Mouse (Mus musculus): ENCODE measurements at regions not wholly inside any gene's neighbourhood (a gene's known extent, or its start where the extent isn't known, plus 50 kb on each side); places are given as distances from the start of the nearest gene placed in this dataset.
A peak's percentile ranks its signal among the peaks of the same experiment; 100 is the strongest.

DNA sequence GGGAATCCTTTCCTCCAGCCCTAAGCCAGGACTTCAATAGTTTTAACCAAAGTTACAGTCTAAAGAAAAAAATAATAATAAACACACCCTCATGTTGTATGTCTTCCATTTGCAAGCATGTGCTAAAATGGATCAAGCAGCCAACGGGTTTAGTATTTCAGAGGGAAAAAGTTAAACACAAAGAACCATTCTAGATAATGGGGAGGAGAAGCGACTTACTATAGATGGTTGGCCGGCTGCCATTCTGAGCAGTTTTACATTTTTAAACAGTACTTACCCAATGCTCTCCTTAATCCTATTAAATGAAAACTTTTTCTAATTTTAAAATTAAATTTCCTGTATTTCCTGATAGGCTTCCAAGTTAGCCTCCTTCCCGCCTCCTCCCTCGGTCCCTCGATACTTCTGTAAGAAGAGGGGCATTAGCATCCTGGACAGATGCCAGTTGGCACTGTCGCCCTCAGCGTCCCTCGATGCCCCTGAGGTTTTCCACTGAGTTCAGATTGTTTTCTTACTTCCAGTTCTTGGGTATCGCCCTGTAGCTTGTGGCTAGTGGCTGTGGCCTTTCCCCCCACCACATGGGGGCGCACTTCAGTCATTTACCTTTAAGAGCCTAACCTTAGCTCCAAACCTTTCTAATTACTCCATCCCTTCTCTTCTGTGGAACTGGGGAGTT lies 2188.2 kb upstream of the Gm7489 start:
- no peak for DNase-seq (ENCODE audit: low spot score)
- no peak overlapping the region for H3K27ac ChIP-seq
- no peak overlapping the region for H3K4me2 ChIP-seq (ENCODE audit: low read length)

DNA sequence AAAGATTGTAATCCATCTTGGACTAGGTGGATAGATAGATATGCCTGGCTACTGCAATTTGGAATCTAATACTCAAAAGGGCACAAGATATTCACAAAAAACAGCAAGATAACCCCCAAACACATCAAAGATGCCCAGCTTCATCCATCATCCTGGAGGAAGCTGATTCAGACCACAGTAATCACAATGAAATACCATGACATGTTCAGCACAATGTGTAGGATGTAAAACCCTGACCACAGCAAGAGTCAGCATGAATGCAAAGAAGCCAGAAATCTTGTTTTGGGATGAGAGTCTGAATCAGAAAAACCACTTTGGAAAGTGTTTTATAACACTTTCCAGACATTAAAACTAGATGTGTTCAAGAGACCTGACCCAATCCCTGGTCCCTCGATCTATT lies 2180.5 kb upstream of the Gm7489 start:
- WGBS, result 88% methylated on average over 1 of the region's 1 CpGs
- TF ChIP-seq CTCF (IDR thresholded peaks at IDR 0.05; ENCODE audit: low read depth), result no peak

More for the DNA sequence above, 2188.2 kb upstream of the Gm7489 start:
- Histone ChIP-seq H3K36me3 (ENCODE audit: insufficient read depth, low read length) (no peaks in the 10 kb centered on the region), H3K9me3 (replicated peaks; ENCODE audit: low read length) (no peaks in the 10 kb centered on the region), H3K4me1 (replicated peaks; ENCODE audit: insufficient read depth, low read length) (no peaks in the 10 kb centered on the region), H3K9ac (ENCODE audit: low read depth, low read length) (no peak overlapping the region), H3K4me3 (replicated peaks; ENCODE audit: low read depth, low read length) (no peak overlapping the region), H3K27me3 (ENCODE audit: insufficient read depth, low read length) (no peaks in the 10 kb centered on the region)
- no peak for ATAC-seq (replicated peaks; ENCODE audit: low FRiP score, low read depth)
- TF ChIP-seq CTCF (IDR thresholded peaks at IDR 0.05; ENCODE audit: low read depth), result peak; percentile 53
- WGBS, result 60% methylated on average over 11 of the region's 11 CpGs

DNA sequence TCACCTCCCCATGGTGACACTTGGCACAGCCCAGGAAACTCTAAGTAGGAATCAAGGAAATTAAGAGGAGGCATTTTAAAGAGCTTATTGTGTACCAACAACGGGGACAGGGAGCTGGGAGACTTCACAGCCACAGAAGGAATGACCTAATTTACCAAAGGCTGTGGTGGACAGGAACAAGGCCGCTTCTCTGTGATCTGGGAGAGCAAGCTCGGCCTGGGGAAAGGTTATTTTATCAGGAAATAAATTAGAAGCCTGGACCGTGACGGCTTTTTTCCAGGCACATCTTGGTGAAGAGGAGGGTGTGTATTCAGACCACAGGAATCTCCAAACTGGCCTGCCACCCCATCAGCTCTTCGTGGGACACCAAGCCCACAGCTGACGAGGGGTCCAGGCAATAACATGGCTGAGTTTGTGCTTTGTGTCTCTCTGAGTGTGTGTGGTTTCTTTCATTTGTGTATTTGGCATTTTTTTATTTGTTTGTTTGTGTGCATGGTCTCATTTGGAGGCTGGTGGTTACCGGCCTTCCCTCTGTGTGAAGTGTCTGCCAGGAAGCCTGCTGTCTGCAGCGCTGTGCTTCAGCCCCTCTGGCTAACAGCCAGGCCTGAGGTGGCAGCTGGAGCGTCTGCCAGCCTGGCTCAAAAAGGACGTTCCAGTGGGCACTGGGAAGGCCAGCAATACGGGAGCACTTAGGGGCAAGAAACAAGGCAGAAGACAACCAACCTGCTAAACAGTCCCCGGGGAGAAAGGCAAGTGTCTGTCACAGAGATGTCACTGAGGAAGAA lies 2174.6 kb upstream of the Gm7489 start:
- no peak overlapping the region for H3K9ac ChIP-seq (ENCODE audit: low read depth, low read length)
- 32% methylated on average over 13 of the region's 13 CpGs for WGBS
- no peak for TF ChIP-seq CTCF (IDR thresholded peaks at IDR 0.05; ENCODE audit: low read depth)

More for the DNA sequence above, 2180.5 kb upstream of the Gm7489 start:
- Histone ChIP-seq H3K27me3 (ENCODE audit: insufficient read depth, low read length) (no peaks in the 10 kb centered on the region), H3K36me3 (ENCODE audit: insufficient read depth, low read length) (no peaks in the 10 kb centered on the region), H3K4me2 (ENCODE audit: low read length) (no peak overlapping the region), H3K9ac (ENCODE audit: low read depth, low read length) (no peak overlapping the region), H3K27ac (no peak overlapping the region), H3K4me1 (replicated peaks; ENCODE audit: insufficient read depth, low read length) (no peaks in the 10 kb centered on the region), H3K4me3 (replicated peaks; ENCODE audit: low read depth, low read length) (no peak overlapping the region), H3K9me3 (replicated peaks; ENCODE audit: low read length) (no peaks in the 10 kb centered on the region)
- DNase-seq (ENCODE audit: low spot score) (no peak), ATAC-seq (replicated peaks; ENCODE audit: low FRiP score, low read depth) (no peak)

DNA sequence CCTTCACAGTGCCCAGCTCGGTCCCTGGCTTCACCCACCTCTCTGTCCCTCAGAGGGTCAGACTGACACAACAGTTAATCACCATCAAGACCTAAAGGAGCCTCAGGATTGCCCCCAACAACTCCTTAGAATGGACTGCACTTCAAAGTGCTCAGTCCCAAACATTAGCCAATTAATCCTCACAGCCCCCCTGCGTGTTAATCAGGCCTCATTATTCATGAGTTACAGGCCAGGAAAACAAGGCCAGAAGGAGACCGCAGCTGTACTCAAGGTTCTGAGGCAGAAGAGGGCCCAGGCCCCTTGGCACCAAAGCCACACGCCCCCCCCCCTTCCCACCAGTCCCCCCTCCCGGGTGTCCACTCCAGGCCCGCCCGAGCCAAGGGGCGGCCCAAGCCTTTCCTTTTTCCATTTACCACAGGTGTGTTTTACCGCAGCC lies 2163.8 kb upstream of the Gm7489 start:
- no peak overlapping the region for H3K4me3 ChIP-seq (replicated peaks; ENCODE audit: low read depth, low read length)
- H3K4me2 ChIP-seq (ENCODE audit: low read length), result no peak overlapping the region
- H3K9me3 ChIP-seq (replicated peaks; ENCODE audit: low read length), result no peaks in the 10 kb centered on the region
- H3K9ac ChIP-seq (ENCODE audit: low read depth, low read length), result no peak overlapping the region
- 22% methylated on average over 9 of the region's 9 CpGs for WGBS
- H3K4me1 ChIP-seq (replicated peaks; ENCODE audit: insufficient read depth, low read length), result no peaks in the 10 kb centered on the region
- no peak for DNase-seq (ENCODE audit: low spot score)
- no peaks in the 10 kb centered on the region for H3K27me3 ChIP-seq (ENCODE audit: insufficient read depth, low read length)
- no peaks in the 10 kb centered on the region for H3K36me3 ChIP-seq (ENCODE audit: insufficient read depth, low read length)
- H3K27ac ChIP-seq, result no peak overlapping the region
- no peak for TF ChIP-seq CTCF (IDR thresholded peaks at IDR 0.05; ENCODE audit: low read depth)
- ATAC-seq (replicated peaks; ENCODE audit: low FRiP score, low read depth), result no peak

More for the DNA sequence above, 2174.6 kb upstream of the Gm7489 start:
- Histone ChIP-seq H3K27me3 (ENCODE audit: insufficient read depth, low read length) (no peaks in the 10 kb centered on the region), H3K4me1 (replicated peaks; ENCODE audit: insufficient read depth, low read length) (no peaks in the 10 kb centered on the region), H3K9me3 (replicated peaks; ENCODE audit: low read length) (no peaks in the 10 kb centered on the region), H3K27ac (no peak overlapping the region), H3K36me3 (ENCODE audit: insufficient read depth, low read length) (no peaks in the 10 kb centered on the region), H3K4me3 (replicated peaks; ENCODE audit: low read depth, low read length) (no peak overlapping the region), H3K4me2 (ENCODE audit: low read length) (no peak overlapping the region)
- no peak for DNase-seq (ENCODE audit: low spot score)
- ATAC-seq (replicated peaks; ENCODE audit: low FRiP score, low read depth), result no peak

DNA sequence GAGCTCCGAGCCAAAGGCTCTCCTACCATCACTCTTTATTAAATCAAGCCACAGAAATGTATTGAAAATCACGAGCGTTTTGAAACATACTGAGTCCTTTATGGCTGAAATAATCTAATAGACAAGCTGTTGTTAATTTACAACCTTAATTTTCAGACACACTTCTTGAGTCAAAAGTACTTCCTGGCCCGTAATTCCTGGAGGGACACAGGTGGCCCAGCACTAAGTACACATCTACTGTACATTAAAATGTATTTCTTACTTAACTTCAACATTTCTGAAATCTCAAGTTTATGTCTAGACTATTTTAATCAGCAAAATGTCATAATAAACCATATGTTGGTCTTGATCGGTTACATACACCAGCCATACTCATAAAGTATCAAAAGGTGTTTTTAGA lies 2163.3 kb upstream of the Gm7489 start:
- DNase-seq (ENCODE audit: low spot score) (no peak), ATAC-seq (replicated peaks; ENCODE audit: low FRiP score, low read depth) (no peak)
- H3K4me1 ChIP-seq (replicated peaks; ENCODE audit: insufficient read depth, low read length), result no peaks in the 10 kb centered on the region
- no peaks in the 10 kb centered on the region for H3K27me3 ChIP-seq (ENCODE audit: insufficient read depth, low read length)
- no peaks in the 10 kb centered on the region for H3K9me3 ChIP-seq (replicated peaks; ENCODE audit: low read length)
- TF ChIP-seq CTCF (IDR thresholded peaks at IDR 0.05; ENCODE audit: low read depth), result no peak
- no peak overlapping the region for H3K4me3 ChIP-seq (replicated peaks; ENCODE audit: low read depth, low read length)
- no peaks in the 10 kb centered on the region for H3K36me3 ChIP-seq (ENCODE audit: insufficient read depth, low read length)
- 59% methylated on average over 5 of the region's 5 CpGs for WGBS
- no peak overlapping the region for H3K9ac ChIP-seq (ENCODE audit: low read depth, low read length)
- no peak overlapping the region for H3K4me2 ChIP-seq (ENCODE audit: low read length)
- H3K27ac ChIP-seq, result no peak overlapping the region

DNA sequence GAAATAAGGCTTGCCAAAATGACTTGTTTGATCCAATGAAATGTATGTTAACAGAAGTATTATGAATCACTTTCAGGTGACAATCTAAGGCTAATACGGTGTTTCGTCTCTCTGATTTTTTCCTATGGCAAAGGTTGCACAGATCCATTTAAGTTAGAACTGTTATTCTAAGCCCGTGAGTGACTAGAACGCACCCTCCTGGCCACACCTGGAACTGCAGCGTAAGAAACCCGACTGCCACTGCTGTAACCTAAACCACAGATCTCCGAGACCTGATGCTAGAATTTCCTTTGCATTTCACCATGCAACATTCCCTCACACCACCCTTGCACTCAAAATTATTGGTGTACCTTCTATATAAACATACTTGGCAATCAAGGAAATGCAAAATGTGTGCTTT lies 2160.6 kb upstream of the Gm7489 start:
- Histone ChIP-seq H3K36me3 (ENCODE audit: insufficient read depth, low read length) (no peaks in the 10 kb centered on the region), H3K27me3 (ENCODE audit: insufficient read depth, low read length) (no peaks in the 10 kb centered on the region), H3K4me1 (replicated peaks; ENCODE audit: insufficient read depth, low read length) (no peaks in the 10 kb centered on the region), H3K9me3 (replicated peaks; ENCODE audit: low read length) (no peaks in the 10 kb centered on the region), H3K27ac (no peak overlapping the region), H3K4me3 (replicated peaks; ENCODE audit: low read depth, low read length) (no peak overlapping the region), H3K4me2 (ENCODE audit: low read length) (no peak overlapping the region), H3K9ac (ENCODE audit: low read depth, low read length) (no peak overlapping the region)
- ATAC-seq (replicated peaks; ENCODE audit: low FRiP score, low read depth) (no peak), DNase-seq (ENCODE audit: low spot score) (no peak)
- TF ChIP-seq CTCF (IDR thresholded peaks at IDR 0.05; ENCODE audit: low read depth), result no peak
- 76% methylated on average over 7 of the region's 7 CpGs for WGBS
